Mouse (Mus musculus): Measurements from ENCODE around the gene Ptprm. TPM values are rescaled to one million over a fixed set of nuclear protein-coding genes. Genes with fewer than 3 reads are reported as not detected.

Ptprm gene
- polyA plus RNA-seq, 1 experiment = 34.2 TPM

DNA sequence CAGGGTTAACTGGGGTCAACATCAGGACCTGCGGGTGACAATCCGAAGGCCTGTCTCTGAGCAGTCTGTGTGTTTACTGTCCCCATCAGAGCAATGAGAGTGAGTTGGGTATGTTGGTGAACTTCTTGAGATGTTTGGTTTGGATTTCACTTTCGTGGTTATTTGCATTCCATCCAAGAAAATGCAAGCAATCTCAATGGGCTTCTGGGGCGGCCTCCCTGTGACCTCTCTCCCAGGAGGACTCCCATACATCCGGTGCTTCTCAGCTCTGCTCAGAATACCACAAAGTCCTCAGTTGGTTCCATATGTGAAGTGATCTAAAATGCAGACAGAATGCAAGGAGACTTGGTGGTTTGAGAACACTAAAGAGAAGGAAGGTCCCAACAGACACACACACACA, 96.5 kb downstream of the Ptprm start:
- Histone ChIP-seq H3K27me3 (ENCODE audit: control insufficient read depth, insufficient read depth, low read length) (no peaks in the 10 kb centered on the region), H3K27ac (ENCODE audit: insufficient read depth, low read length) (no peak overlapping the region), H3K4me1 (ENCODE audit: control insufficient read depth, insufficient read depth, low read length) (no peaks in the 10 kb centered on the region), H3K4me3 (replicated peaks; ENCODE audit: insufficient read depth, low read depth, low read length) (no peak overlapping the region)
- TF ChIP-seq POLR2A (IDR thresholded peaks at IDR 0.05; ENCODE audit: borderline replicate concordance, insufficient read depth, low read length) = no peak
- TF ChIP-seq CTCF (IDR thresholded peaks at IDR 0.05; ENCODE audit: borderline replicate concordance, insufficient read depth, low read depth, low read length) = no peak
- no peak for DNase-seq
- 92% methylated on average over 5 of the region's 5 CpGs for WGBS

DNA sequence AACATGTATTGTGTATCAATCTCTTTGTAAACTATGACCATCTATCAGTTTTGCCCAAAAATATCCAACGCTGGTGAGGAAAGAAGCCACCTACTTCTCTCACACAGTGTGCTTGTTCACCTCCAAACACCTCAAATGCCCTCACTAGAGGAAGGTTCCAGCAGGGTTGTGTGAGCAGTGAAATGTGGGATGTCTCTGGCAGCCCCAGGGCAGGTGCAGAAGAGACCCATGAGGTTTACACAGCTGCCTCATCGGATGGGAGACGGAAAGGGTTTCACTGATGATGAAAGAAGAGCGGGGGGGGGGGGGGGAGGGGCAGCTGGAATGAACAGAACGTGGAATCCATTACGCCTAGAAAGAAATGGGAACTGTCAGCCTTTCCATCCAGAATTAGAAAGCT, 98.1 kb downstream of the Ptprm start:
- no peak for DNase-seq
- TF ChIP-seq CTCF (IDR thresholded peaks at IDR 0.05; ENCODE audit: borderline replicate concordance, insufficient read depth, low read depth, low read length) (no peak), POLR2A (IDR thresholded peaks at IDR 0.05; ENCODE audit: borderline replicate concordance, insufficient read depth, low read length) (no peak)
- no peak overlapping the region for H3K27ac ChIP-seq (ENCODE audit: insufficient read depth, low read length)

DNA sequence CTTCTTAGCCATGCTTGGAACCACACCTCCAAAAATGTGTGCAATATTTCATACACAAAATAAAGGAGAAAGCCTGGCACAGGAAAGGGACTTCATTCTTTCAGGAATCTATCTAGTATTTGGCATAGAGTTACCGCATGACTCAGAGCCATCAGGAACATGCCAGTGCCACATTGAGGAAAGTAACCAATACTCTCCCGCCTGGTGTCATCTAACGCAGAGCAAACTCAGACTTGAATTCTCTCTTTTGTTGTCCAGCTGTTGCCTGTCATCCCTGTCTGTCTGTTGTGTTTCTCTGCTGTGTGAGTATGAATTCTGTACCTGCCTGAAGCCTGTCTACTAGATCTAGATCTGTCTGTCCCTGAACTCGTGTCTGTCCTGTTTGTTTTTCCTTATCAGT, 100.8 kb downstream of the Ptprm start:
- Histone ChIP-seq H3K4me1 (ENCODE audit: control insufficient read depth, insufficient read depth, low read length) (no peaks in the 10 kb centered on the region), H3K27ac (ENCODE audit: insufficient read depth, low read length) (no peak overlapping the region), H3K27me3 (ENCODE audit: control insufficient read depth, insufficient read depth, low read length) (no peaks in the 10 kb centered on the region), H3K4me3 (replicated peaks; ENCODE audit: insufficient read depth, low read depth, low read length) (no peak overlapping the region)
- no peak for DNase-seq
- no peak for TF ChIP-seq CTCF (IDR thresholded peaks at IDR 0.05; ENCODE audit: borderline replicate concordance, insufficient read depth, low read depth, low read length)
- TF ChIP-seq POLR2A (IDR thresholded peaks at IDR 0.05; ENCODE audit: borderline replicate concordance, insufficient read depth, low read length) = no peak
- 62% methylated on average over 4 of the region's 4 CpGs for WGBS

More for the DNA sequence above, 98.1 kb downstream of the Ptprm start:
- no peaks in the 10 kb centered on the region for H3K27me3 ChIP-seq (ENCODE audit: control insufficient read depth, insufficient read depth, low read length)
- H3K4me1 ChIP-seq (ENCODE audit: control insufficient read depth, insufficient read depth, low read length) = no peaks in the 10 kb centered on the region
- 82% methylated on average over 6 of the region's 6 CpGs for WGBS
- H3K4me3 ChIP-seq (replicated peaks; ENCODE audit: insufficient read depth, low read depth, low read length) = no peak overlapping the region

DNA sequence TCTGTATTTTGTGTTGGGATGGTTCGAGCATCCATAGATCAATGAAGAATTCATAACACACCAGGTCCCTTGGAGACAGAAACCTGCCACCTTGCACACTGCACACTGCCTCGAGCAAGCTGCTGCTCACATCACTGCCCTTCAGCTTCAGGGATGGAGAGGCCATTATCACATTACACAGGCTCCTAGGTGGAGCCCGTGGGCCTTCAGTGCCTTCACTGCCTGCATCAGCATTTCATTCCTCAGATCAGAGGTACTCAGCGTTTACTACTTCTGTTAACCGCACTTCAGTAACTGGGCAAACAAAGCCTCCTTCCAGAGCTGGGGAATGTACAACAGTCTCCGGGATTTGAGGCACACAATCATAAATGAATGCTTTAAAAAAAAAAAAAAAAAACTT, 101.3 kb downstream of the Ptprm start:
- H3K4me1 ChIP-seq (ENCODE audit: control insufficient read depth, insufficient read depth, low read length) = no peaks in the 10 kb centered on the region
- no peaks in the 10 kb centered on the region for H3K27me3 ChIP-seq (ENCODE audit: control insufficient read depth, insufficient read depth, low read length)
- no peak overlapping the region for H3K27ac ChIP-seq (ENCODE audit: insufficient read depth, low read length)
- no peak for TF ChIP-seq CTCF (IDR thresholded peaks at IDR 0.05; ENCODE audit: borderline replicate concordance, insufficient read depth, low read depth, low read length)
- no peak for TF ChIP-seq POLR2A (IDR thresholded peaks at IDR 0.05; ENCODE audit: borderline replicate concordance, insufficient read depth, low read length)
- no peak overlapping the region for H3K4me3 ChIP-seq (replicated peaks; ENCODE audit: insufficient read depth, low read depth, low read length)
- WGBS = 74% methylated on average over 6 of the region's 6 CpGs
- no peak for DNase-seq

DNA sequence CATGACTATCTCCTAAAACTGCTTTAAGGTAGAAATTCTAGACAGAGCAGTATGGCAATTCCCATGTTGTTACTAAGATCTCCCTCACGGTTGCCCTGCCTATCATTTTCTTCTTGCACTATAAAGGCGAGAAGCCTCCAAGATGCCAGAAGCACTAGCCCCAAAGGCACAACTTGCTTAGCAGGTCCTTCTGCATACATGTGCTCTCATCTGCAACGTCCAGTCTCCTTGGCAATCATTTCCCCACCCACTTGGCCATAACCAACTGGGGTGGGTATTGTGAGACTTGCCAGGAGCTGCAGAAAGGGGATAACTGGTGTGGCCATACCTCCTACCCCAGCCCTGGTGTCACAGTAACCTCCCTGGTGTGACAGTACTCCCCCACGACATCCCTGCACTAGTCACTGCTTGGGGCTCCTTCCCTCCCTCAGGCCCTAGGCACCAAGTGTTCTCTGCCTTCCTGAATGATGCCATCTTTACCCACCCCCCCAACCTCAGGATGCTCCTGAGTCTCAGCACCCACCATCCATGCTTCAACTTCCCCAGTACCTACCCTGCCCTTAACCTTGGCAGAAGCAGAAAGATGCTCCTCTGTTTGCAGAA, 108.9 kb downstream of the Ptprm start:
- Histone ChIP-seq H3K27me3 (ENCODE audit: control insufficient read depth, insufficient read depth, low read length) (no peaks in the 10 kb centered on the region), H3K4me1 (ENCODE audit: control insufficient read depth, insufficient read depth, low read length) (no peaks in the 10 kb centered on the region), H3K27ac (ENCODE audit: insufficient read depth, low read length) (no peak overlapping the region), H3K4me3 (replicated peaks; ENCODE audit: insufficient read depth, low read depth, low read length) (no peak overlapping the region)
- DNase-seq = no peak
- no peak for TF ChIP-seq POLR2A (IDR thresholded peaks at IDR 0.05; ENCODE audit: borderline replicate concordance, insufficient read depth, low read length)
- no peak for TF ChIP-seq CTCF (IDR thresholded peaks at IDR 0.05; ENCODE audit: borderline replicate concordance, insufficient read depth, low read depth, low read length)
- 60% methylated on average over 4 of the region's 4 CpGs for WGBS

DNA sequence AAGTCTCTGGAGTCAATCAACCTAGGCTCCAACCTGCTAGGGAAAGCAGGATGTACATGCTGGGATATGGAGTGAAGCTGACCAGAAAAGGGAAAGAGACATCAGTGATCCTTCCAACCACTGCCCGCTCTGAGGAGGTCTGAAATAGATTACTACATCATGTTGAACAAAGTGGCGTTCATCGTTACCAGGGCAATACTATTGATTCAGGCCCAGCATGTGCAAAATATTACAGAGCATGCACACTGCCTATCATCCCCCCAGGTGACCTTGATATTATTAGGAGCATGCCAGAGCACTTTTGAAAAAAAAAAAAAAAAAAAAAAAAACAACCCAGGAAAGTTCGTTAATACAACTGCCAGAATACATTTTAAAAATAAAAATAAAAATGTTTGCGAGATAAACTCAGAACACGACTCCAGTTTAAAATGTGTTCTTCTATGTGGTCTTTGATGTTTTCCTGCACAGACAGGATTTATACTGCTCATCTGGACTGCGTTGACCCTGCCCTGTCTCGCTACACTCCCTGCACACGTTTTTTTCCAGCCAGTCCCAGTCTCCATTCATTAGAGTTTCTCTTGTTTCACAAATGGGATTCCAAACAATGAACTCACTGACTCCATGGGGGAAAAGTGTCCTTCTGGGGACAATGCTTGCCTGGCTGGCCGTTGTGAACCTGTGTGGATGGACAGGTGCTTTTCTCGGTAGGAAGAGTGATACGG, 111.3 kb downstream of the Ptprm start:
- no peak for DNase-seq
- no peak overlapping the region for H3K27ac ChIP-seq (ENCODE audit: insufficient read depth, low read length)
- H3K4me3 ChIP-seq (replicated peaks; ENCODE audit: insufficient read depth, low read depth, low read length) = no peak overlapping the region
- H3K27me3 ChIP-seq (ENCODE audit: control insufficient read depth, insufficient read depth, low read length) = no peaks in the 10 kb centered on the region
- H3K4me1 ChIP-seq (ENCODE audit: control insufficient read depth, insufficient read depth, low read length) = no peaks in the 10 kb centered on the region
- WGBS = 64% methylated on average over 12 of the region's 12 CpGs
- TF ChIP-seq POLR2A (IDR thresholded peaks at IDR 0.05; ENCODE audit: borderline replicate concordance, insufficient read depth, low read length) (no peak), CTCF (IDR thresholded peaks at IDR 0.05; ENCODE audit: borderline replicate concordance, insufficient read depth, low read depth, low read length) (no peak)

DNA sequence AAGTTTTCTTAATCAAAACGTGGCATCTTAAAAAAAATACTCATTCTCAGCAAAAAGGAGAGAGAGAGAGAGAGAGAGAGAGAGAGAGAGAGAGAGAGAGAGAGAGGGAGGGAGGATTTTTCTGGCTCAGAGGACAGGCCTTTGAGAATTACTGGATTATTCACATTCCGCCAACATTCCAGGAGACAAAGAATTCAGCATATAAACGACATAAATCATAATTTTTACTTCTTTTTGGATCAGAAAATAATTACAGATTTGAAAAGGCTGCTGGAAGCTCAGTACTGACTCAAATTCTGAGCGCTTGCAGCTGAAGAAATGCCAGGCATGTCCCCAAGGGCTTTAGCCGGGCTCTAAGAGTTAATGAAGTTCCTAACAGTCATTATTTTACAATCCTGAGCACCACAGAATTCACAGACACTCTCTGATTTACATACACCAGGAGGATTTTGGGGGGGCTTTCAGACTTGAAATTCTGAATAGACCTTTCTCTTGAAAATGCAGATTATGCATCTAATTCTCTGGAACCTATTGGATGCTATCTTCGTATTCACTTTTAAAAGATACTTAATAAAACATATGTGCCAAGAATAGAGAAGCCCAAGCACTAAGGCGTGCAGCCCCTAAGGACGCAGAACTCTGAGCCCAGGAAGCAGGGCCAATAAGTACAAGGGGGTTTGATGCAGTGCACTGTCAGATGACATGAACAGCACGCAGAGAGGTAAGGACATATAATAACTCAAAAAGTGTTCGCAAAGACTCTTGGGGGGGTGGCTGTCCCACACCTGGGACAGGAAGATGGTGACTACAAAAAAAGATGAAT, 112.1 kb downstream of the Ptprm start:
- no peak overlapping the region for H3K4me3 ChIP-seq (replicated peaks; ENCODE audit: insufficient read depth, low read depth, low read length)
- H3K27ac ChIP-seq (ENCODE audit: insufficient read depth, low read length) = no peak overlapping the region
- TF ChIP-seq POLR2A (IDR thresholded peaks at IDR 0.05; ENCODE audit: borderline replicate concordance, insufficient read depth, low read length) (no peak), CTCF (IDR thresholded peaks at IDR 0.05; ENCODE audit: borderline replicate concordance, insufficient read depth, low read depth, low read length) (no peak)
- WGBS = 65% methylated on average over 10 of the region's 10 CpGs
- H3K4me1 ChIP-seq (ENCODE audit: control insufficient read depth, insufficient read depth, low read length) = no peaks in the 10 kb centered on the region
- H3K27me3 ChIP-seq (ENCODE audit: control insufficient read depth, insufficient read depth, low read length) = no peaks in the 10 kb centered on the region
- DNase-seq = no peak

All from cerebellum, adult 2 months (tissue).